Mouse (Mus musculus) neural tube, embryonic 15.5 days (tissue): Measurements from ENCODE around the gene Anxa6. TPM values are rescaled to one million over a fixed set of nuclear protein-coding genes. Genes with fewer than 3 reads are reported as not detected.
"Not testable (repeated sequence)": the region's sequence is repeated elsewhere in the genome, so short reads cannot be mapped to it uniquely, and the experiment has no call there.

Experiments used
- ATAC-seq: fragments of 200-750 bp; cut with Nextera tagmentation; 2 replicates; pipeline ENCODE4 v1.8.0; 2017; ENCODE audit warnings: mild to moderate bottlenecking, moderate TSS enrichment, moderate library complexity; ENCODE audit not compliant: low FRiP score
- H3K27ac ChIP-seq: fragments of 300-500 bp; sonication (generic); replicated peaks from 2 replicates; pipeline ENCODE4 v1.5.1; 2015; ENCODE audit warnings: mild to moderate bottlenecking, inconsistent platforms
- H3K27me3 ChIP-seq: fragments of 300-500 bp; sonication (generic); replicated peaks from 2 replicates; pipeline ENCODE4 v1.6.1; 2015; ENCODE audit warnings: inconsistent platforms
- H3K36me3 ChIP-seq: fragments of 300-500 bp; sonication (generic); 2 replicates; pipeline ENCODE4 v1.6.1; 2015; ENCODE audit warnings: inconsistent platforms
- H3K4me1 ChIP-seq: fragments of 300-500 bp; sonication (generic); 2 replicates; pipeline ENCODE4 v1.6.1; 2015; ENCODE audit warnings: inconsistent platforms
- H3K4me2 ChIP-seq: fragments of 300-500 bp; sonication (generic); 2 replicates; pipeline ENCODE4 v1.6.1; 2015; ENCODE audit warnings: inconsistent platforms, mild to moderate bottlenecking, moderate library complexity
- H3K4me3 ChIP-seq: fragments of 300-500 bp; sonication (generic); replicated peaks from 2 replicates; pipeline ENCODE4 v1.5.1; 2015; ENCODE audit warnings: mild to moderate bottlenecking, inconsistent platforms
- H3K9ac ChIP-seq: fragments of 300-500 bp; sonication (generic); replicated peaks from 2 replicates; pipeline ENCODE4 v1.6.1; 2015; ENCODE audit warnings: mild to moderate bottlenecking, inconsistent platforms
- H3K9me3 ChIP-seq: fragments of 300-500 bp; sonication (generic); replicated peaks from 2 replicates; pipeline ENCODE4 v1.6.1; 2016; ENCODE audit warnings: inconsistent platforms
- WGBS: fragments of 180-500 bp; shearing (Covaris S2); methylation state at CpG from one replicate; pipeline ENCODE4 v1.1.7; 2015; ENCODE audit warnings: mixed read lengths; 5-methylcytosine and 5-hydroxymethylcytosine counted together
- polyA plus RNA-seq: library from polyadenylated mRNA; unstranded; fragments of >200 nt; fragmentation: Nextera tagmentation; extraction: Ambion mirVana; gene quantifications from 2 replicates; pipeline ENCODE4 v1.2.1, GENCODE M21; 2015

Anxa6 gene
- polyA plus RNA-seq, 1 experiment from 2014 or later = 98.4 TPM

DNA sequence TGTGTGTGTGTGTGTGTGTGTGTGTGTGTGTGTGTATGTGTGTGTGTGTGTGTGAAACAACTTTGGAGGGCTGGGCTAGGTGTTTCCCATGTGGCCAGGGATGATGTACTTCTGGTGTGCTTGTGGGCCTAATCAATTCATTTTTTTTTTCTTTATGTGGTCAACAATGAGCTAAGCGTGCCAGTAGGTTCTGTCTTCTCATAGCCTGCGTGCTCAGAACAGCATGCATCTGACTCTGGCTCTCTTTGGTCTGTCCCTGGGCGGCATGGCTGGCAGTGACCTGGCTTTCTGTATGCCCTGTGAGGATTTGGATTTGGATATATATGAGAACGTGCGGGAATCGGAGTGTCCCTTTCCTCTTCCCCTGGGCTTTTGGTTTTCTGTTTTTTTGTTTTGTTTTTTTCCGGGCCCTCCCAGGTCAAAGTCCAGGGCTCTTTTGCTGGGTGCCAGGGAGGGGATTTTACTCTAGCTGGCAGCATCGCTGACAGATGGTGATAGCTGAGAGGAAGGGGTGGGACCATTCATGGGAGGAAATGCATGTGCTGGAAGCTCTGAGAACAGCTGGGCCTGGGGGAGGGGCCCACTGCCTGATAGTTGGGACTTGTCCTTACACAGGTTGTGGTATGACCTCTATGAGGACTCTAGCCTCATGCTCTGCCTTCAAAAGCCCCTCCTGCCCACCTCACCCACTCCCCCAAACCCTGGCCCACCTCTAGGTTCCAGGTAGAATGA lies 59.6 kb downstream of the Anxa6 start:
- 60% methylated on average over 8 of the region's 8 CpGs for WGBS
- peaks cover 9% of the 10 kb centered on the region for H3K4me1 ChIP-seq
- no peaks in the 10 kb centered on the region for H3K27me3 ChIP-seq
- no peak overlapping the region for H3K9ac ChIP-seq
- H3K9me3 ChIP-seq = no peaks in the 10 kb centered on the region
- H3K4me3 ChIP-seq = no peak overlapping the region
- H3K4me2 ChIP-seq = no peak overlapping the region
- no peak for ATAC-seq
- no peaks in the 10 kb centered on the region for H3K36me3 ChIP-seq
- H3K27ac ChIP-seq = peak overlapping the region; percentile 38; the same call in 1 of the 2 replicates

DNA sequence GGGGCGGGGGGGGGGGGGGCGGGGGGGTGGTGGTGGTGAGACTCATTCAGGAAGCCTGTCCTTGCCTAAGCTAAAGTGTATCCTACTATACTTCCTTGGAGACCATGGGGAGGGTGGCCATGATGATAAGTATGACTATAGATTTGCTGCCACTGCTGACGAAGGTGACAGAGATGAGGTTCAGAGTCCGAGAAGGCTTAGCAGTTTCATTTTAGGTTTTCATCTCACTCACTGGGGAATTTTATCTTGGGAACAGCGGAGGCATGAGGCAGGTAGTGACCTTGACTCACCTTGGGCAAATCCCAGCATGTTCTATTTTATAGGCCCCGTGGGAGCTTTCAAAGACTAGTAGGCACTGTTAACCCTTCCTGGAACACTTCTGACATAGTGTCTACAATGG lies 60.5 kb downstream of the Anxa6 start:
- no peaks in the 10 kb centered on the region for H3K27me3 ChIP-seq
- no peak overlapping the region for H3K9ac ChIP-seq
- H3K4me3 ChIP-seq = no peak overlapping the region
- peaks cover 9% of the 10 kb centered on the region for H3K4me1 ChIP-seq
- WGBS = 62% methylated on average over 5 of the region's 6 CpGs
- no peak for ATAC-seq
- H3K4me2 ChIP-seq = no peak overlapping the region
- no peak overlapping the region for H3K27ac ChIP-seq
- no peaks in the 10 kb centered on the region for H3K9me3 ChIP-seq
- H3K36me3 ChIP-seq = no peaks in the 10 kb centered on the region

DNA sequence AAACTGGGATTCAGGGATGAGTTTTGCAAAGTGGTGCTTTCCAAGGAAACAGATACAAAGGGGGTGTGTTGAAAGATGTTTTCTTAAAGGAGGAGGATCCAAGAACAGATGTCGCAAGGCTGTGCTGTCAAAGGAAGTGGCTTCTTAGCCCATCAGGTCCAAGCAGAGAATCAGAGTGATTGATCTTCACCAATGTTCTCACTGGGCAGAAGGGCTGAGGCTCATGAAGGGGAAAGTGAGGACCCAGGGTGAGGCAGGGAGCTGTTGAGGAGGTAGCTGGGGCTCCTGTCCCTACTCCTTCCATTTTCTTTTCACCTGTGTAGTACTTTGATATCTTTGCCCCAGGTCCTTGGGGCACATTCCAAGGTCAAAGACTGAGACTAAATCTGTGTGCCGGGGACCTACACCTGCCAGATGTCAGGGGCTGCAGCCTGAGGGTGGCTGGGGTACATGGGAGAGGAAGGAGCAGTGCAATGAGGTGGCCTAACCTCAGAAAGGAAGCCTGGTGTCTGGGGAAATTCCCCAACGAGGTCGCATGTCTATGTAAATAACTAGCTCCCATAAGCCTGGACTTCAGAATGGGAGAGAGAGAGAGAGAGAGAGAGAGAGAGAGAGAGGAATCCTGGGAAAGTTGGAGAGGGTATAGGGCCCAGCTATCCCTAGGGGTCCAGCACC lies 61.1 kb downstream of the Anxa6 start:
- H3K4me2 ChIP-seq = no peak overlapping the region
- H3K4me1 ChIP-seq = peaks cover 9% of the 10 kb centered on the region
- no peaks in the 10 kb centered on the region for H3K9me3 ChIP-seq
- no peaks in the 10 kb centered on the region for H3K27me3 ChIP-seq
- H3K9ac ChIP-seq = no peak overlapping the region
- H3K4me3 ChIP-seq = no peak overlapping the region
- H3K36me3 ChIP-seq = no peaks in the 10 kb centered on the region
- no peak for ATAC-seq
- H3K27ac ChIP-seq = no peak overlapping the region
- WGBS = 58% methylated on average over 4 of the region's 4 CpGs

DNA sequence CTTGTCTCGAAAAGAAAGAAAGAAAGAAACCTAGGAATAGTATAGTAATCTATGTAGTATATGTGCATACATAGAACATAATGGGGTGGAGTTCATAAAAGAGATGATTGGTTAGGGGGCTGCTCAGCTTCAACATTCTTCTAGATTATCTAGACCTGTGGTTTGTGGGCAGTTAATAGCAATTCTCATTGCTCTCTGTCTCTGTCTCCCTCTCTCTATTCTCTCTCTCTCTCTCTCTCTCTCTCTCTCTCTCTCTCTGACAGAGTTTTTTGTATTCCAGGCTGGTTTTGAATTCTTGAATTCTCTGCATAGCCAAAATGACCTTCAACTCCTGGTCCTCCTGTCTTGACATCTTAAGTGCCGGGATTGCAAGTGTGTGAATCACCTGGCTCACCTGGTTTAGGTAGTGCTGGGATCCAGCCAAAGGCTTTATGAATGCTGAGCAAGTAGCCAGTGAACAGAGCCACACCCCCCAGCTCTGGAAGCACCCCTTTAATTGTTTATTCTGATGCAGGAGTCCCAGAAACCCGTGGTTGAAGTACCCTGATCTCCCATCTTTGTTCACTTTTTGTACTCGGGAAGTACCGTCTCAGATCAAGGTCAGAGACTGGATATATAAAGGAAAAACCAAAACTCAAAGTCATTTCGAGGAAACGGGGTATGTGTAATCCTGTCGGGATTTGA lies 61.7 kb downstream of the Anxa6 start:
- 78% methylated on average over 8 of the region's 8 CpGs for WGBS
- Histone ChIP-seq H3K27ac (no peak overlapping the region), H3K9me3 (no peaks in the 10 kb centered on the region), H3K27me3 (no peaks in the 10 kb centered on the region), H3K9ac (no peak overlapping the region), H3K36me3 (no peaks in the 10 kb centered on the region), H3K4me1 (peaks cover 9% of the 10 kb centered on the region), H3K4me2 (no peak overlapping the region), H3K4me3 (no peak overlapping the region)
- ATAC-seq = no peak

DNA sequence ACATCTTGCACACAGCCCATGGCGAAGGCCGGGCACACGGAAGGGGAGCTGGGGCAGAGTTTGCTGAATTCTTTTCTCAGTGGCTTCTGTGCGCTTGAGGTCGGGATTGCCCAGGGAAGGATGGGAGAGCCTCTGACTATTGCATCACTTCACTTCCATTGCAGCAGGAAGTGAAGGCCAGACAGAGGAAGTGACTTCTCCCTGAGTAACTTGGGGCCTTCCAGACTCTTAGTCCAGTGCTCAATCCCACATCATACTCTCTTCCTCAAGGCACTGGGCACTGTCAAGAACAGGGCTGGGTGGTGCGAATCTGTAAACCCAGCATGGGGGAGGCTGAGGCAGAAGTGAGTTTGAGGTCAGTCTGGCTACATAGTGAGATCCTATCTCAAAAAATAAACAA lies 68.0 kb downstream of the Anxa6 start:
- H3K9me3 ChIP-seq = no peaks in the 10 kb centered on the region
- H3K27ac ChIP-seq = no peak overlapping the region
- no peak overlapping the region for H3K4me3 ChIP-seq
- ATAC-seq = no peak
- no peak overlapping the region for H3K9ac ChIP-seq
- H3K4me1 ChIP-seq = no peaks in the 10 kb centered on the region
- H3K4me2 ChIP-seq = no peak overlapping the region
- no peaks in the 10 kb centered on the region for H3K36me3 ChIP-seq
- WGBS = 89% methylated on average over 6 of the region's 6 CpGs
- H3K27me3 ChIP-seq = no peaks in the 10 kb centered on the region

DNA sequence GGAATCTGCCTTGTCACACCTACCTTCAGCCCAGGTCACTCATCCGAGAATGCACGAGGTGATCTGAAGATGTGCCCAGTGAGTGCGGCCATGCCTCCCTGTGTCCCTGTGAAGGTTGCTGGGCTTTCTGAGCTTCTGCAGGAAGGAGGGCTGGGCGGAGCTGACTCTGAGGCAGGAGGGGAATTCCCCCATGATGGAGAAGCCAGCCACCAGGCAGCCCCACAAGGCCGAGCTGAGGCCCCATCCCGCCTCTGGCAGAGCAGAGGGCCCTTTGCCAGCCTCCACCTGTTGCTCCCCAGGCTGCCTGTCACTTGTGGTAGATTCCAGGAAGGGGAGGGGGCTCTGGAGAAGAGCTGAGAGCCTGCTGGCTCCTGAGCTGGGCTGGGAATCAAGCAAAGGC lies 70.4 kb downstream of the Anxa6 start, which contains the start of gene Tnip1:
Gene Tnip1, minus strand, starts transcription at position 108 of the 400 bp plus-strand sequence.
- ATAC-seq = no peak
- H3K4me3 ChIP-seq = no peak within 1 kb of the TSS
- no peaks in the 10 kb centered on the region for H3K36me3 ChIP-seq
- no peaks in the 10 kb centered on the region for H3K27me3 ChIP-seq
- WGBS = 41% methylated on average over 6 of the region's 6 CpGs
- no peak within 1 kb of the TSS for H3K4me2 ChIP-seq
- H3K9me3 ChIP-seq = no peaks in the 10 kb centered on the region
- no peak within 1 kb of the TSS for H3K9ac ChIP-seq
- no peak within 1 kb of the TSS for H3K27ac ChIP-seq
- no peaks in the 10 kb centered on the region for H3K4me1 ChIP-seq

DNA sequence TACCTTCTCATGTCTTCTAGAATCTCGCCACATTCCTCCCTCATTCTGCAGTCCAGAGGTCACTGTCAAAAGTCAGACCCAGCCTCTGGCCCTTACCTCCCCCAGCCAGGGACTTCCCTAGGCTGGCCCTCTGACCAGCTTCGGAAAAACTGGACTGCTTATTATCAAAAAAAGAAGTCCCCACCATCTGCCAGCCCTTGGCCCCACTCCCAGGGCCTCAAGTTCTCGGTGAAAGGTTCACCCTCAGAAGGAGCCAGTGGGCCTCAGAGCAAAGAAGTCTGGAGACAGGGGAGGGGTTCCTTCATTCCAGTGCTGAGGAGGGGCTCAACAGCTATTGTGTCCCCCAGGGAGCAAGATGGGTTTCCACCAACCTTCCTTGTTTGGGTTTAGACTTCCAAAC lies 71.3 kb downstream of the Anxa6 start:
- Histone ChIP-seq H3K4me3 (no peak overlapping the region), H3K9me3 (no peaks in the 10 kb centered on the region), H3K4me1 (no peaks in the 10 kb centered on the region), H3K27ac (no peak overlapping the region), H3K36me3 (no peaks in the 10 kb centered on the region), H3K4me2 (no peak overlapping the region), H3K9ac (no peak overlapping the region), H3K27me3 (no peaks in the 10 kb centered on the region)
- ATAC-seq = no peak
- 71% methylated on average over 3 of the region's 3 CpGs for WGBS

DNA sequence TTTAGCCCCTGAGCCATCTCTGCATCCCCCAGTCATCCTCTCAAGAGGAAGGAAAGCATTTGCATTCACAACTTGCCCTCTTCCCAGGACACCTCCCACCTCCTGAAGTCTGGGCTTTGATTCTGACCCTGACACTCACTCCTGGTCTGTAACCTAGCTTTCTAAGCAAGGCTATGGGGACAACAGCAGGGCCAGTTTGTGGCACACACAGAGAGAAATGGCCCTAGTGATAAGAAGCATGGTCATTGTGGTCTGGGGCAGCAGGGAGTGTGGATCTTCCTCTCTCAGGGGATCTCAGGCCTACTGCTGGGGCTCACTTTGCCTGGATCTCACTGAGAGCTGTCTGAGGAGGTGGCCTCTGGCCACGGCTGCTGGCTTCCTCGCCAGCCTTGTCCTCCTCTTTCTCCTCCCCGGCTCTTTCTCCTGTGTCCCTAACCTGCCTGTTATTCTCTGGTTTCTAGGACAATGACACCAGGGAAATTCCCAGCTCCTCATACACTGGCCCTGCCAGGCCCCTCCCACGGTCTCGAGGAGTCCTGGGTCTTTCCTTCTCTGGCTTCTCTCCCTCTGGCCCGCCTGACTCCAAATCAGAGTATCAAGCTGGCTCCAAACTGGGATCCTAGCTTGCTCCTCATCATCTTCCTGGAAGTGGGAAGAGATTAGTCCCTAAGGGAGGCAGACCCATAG lies 71.9 kb downstream of the Anxa6 start:
- H3K4me3 ChIP-seq = no peak overlapping the region
- ATAC-seq = no peak
- H3K4me1 ChIP-seq = peaks cover 3% of the 10 kb centered on the region; the same call in 1 of the 2 replicates
- no peak overlapping the region for H3K4me2 ChIP-seq
- 75% methylated on average over 6 of the region's 6 CpGs for WGBS
- no peaks in the 10 kb centered on the region for H3K27me3 ChIP-seq
- H3K27ac ChIP-seq = no peak overlapping the region
- H3K36me3 ChIP-seq = no peaks in the 10 kb centered on the region
- no peaks in the 10 kb centered on the region for H3K9me3 ChIP-seq
- no peak overlapping the region for H3K9ac ChIP-seq

DNA sequence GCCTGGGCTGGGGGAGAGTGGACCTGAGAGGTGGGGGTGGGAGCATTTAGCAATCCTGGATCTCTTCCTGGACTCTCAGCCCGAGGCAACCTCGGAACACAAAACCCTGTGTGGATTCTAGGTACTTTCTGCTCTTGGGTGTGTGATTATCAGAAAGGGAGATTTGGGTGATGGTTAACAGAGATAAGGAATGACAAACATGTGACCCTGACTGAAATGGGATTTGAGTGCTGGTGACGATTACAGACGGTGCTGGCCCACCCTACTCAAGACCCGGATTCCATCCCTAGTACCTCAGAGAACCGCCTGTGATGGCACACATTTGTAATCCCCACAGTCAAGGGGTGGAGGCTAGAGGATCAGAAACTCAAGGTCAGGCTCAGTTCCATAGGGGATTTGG lies 73.0 kb downstream of the Anxa6 start:
- ATAC-seq = no peak
- H3K4me2 ChIP-seq = no peak overlapping the region

DNA sequence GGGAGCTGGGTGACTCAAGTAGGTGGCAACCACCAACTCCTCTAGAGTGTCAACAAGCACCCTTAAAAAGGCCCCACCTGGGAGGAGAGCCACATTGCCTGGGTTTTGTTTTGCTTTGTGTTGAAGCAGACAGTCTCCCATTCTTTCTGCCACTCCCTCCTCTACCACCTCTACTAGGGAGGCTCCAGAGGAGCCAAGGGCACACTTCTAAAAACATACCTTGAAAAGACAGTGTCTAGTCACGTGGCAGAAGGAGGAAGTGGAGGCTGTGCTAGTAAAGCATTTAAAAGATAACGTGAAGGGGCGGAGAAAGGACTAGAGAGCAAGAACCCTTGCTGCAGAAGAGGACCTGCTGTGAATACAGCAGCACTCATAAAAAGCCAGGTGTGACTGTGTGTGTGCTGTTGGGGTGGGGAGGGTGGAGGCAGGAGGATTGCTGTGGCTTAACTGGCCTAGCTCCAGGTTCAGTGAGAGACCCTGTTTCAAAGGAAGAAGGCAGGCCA lies 74.6 kb downstream of the Anxa6 start:
- no peak overlapping the region for H3K9ac ChIP-seq
- H3K4me3 ChIP-seq = no peak overlapping the region
- 40% methylated on average over 3 of the region's 3 CpGs for WGBS
- no peaks in the 10 kb centered on the region for H3K27me3 ChIP-seq
- H3K36me3 ChIP-seq = no peaks in the 10 kb centered on the region
- H3K4me2 ChIP-seq = no peak overlapping the region
- no peak for ATAC-seq
- peaks cover 24% of the 10 kb centered on the region for H3K4me1 ChIP-seq
- no peak overlapping the region for H3K27ac ChIP-seq
- no peaks in the 10 kb centered on the region for H3K9me3 ChIP-seq

More for the DNA sequence above, 73.0 kb downstream of the Anxa6 start:
- WGBS = 92% methylated on average over 6 of the region's 6 CpGs
- Histone ChIP-seq H3K27ac (no peak overlapping the region), H3K4me3 (no peak overlapping the region), H3K36me3 (no peaks in the 10 kb centered on the region), H3K9me3 (no peaks in the 10 kb centered on the region), H3K4me1 (peaks cover 9% of the 10 kb centered on the region; the same call in 1 of the 2 replicates), H3K27me3 (no peaks in the 10 kb centered on the region), H3K9ac (no peak overlapping the region)

DNA sequence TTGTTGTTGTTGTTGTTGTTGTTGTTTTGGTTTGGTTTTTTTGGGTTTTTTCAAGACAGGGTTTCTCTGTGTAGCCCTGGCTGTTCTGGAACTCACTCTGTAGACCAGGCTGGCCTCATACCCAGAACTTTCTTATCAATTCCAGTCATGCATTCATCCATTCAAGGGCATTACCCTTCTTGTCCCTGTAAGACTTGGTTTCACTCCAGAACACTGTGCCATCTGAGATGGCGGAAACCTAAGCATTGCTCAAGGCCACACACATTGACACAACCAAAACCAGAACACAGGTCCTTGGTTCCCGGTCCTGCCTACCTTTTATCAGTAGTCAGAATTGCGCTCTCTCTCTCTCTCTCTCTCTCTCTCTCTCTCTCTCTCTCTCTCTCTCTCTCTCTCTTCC lies 75.5 kb downstream of the Anxa6 start:
- ATAC-seq, H3K9ac ChIP-seq, H3K4me2 ChIP-seq, H3K4me3 ChIP-seq, H3K27ac ChIP-seq, H3K9me3 ChIP-seq, H3K36me3 ChIP-seq, H3K27me3 ChIP-seq: not testable (repeated sequence)
- WGBS = 93% methylated on average over 3 of the region's 3 CpGs
- peaks cover 24% of the 10 kb centered on the region for H3K4me1 ChIP-seq
